Mouse (Mus musculus): ENCODE measurements around the gene Rpn1. TPM values are rescaled to one million over a fixed set of nuclear protein-coding genes. Genes with fewer than 3 reads are reported as not detected.

Rpn1 gene
- polyA plus RNA-seq, 1 experiment, result 151 TPM

DNA sequence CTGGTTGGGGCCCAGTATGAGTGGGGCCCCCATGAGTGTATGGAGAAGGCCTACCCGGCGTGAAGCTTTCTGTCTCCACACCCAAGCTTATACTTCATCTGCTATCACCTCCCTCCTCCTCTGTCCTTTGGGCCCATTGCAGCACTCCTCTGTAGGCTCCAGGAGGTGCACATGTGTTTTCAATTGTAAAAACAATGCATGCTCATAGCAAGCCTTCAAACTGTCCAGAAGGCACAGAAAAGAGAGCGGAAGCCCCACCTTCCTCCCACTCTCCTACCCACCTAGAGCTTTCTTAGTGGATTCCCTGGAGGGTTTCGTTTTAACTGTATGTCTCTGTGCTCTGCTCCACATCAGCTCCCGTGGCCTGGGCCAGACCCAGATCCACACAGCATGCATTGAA, 30.1 kb downstream of the Rpn1 start:
- no peaks in the 10 kb centered on the region for H3K27me3 ChIP-seq (ENCODE audit: control insufficient read depth, insufficient read depth, low read length)
- H3K27ac ChIP-seq (ENCODE audit: insufficient read depth, low read length), result no peak overlapping the region
- no peak for DNase-seq
- H3K4me3 ChIP-seq (replicated peaks; ENCODE audit: insufficient read depth, low read depth, low read length), result no peak overlapping the region
- H3K4me1 ChIP-seq (ENCODE audit: control insufficient read depth, insufficient read depth, low read length), result peaks cover 15% of the 10 kb centered on the region
- WGBS, result 95% methylated on average over 5 of the region's 5 CpGs
- no peak for TF ChIP-seq CTCF (IDR thresholded peaks at IDR 0.05; ENCODE audit: borderline replicate concordance, insufficient read depth, low read depth, low read length)
- TF ChIP-seq POLR2A (IDR thresholded peaks at IDR 0.05; ENCODE audit: borderline replicate concordance, insufficient read depth, low read length), result no peak

DNA sequence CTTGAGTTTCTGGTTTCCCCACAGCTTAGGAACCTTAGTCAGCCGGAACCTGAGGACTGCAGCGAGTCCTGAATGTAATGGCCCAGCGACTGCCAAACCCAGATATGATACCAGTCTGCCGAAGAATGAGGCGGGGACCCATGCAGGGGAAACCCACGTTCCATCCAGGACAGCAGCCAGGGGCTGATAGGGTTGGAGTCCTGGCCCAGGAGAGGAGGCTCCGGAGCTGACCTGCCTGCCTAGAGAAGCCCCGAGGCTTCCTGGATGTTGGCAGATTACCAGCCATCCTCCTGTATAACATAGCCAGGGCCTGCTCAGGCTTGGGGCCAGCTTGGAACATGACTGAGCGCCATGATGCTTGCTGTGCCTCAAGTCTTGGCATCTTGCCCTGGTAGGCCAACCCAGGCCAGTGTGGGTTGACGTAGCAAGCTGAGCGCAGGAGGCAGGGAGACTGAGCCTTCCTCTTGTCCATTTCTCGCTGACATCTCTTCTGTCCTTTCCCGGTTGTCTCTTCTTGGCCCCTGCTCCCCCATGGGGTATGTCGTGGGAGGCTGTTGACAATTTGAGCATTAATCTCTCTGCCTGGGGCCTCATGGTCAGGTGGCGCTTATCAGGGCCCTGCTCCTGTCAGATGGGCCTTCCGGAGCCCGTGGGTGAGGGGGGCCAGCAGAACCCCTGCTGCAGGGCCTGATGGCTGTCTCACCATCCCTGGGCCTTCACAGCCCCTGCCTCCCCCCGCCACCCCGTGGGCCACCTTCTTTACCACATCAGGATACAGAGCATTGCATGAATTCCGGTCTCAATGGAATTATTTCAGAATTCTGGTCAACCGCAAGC, 32.3 kb downstream of the Rpn1 start:
- Histone ChIP-seq H3K4me1 (ENCODE audit: control insufficient read depth, insufficient read depth, low read length) (peaks cover 15% of the 10 kb centered on the region), H3K27ac (ENCODE audit: insufficient read depth, low read length) (no peak overlapping the region), H3K27me3 (ENCODE audit: control insufficient read depth, insufficient read depth, low read length) (no peaks in the 10 kb centered on the region), H3K4me3 (replicated peaks; ENCODE audit: insufficient read depth, low read depth, low read length) (no peak overlapping the region)
- 19% methylated on average over 21 of the region's 21 CpGs for WGBS
- TF ChIP-seq CTCF (IDR thresholded peaks at IDR 0.05; ENCODE audit: borderline replicate concordance, insufficient read depth, low read depth, low read length), result no peak
- TF ChIP-seq POLR2A (IDR thresholded peaks at IDR 0.05; ENCODE audit: borderline replicate concordance, insufficient read depth, low read length), result no peak
- DNase-seq, result peak; percentile 82 to 90

DNA sequence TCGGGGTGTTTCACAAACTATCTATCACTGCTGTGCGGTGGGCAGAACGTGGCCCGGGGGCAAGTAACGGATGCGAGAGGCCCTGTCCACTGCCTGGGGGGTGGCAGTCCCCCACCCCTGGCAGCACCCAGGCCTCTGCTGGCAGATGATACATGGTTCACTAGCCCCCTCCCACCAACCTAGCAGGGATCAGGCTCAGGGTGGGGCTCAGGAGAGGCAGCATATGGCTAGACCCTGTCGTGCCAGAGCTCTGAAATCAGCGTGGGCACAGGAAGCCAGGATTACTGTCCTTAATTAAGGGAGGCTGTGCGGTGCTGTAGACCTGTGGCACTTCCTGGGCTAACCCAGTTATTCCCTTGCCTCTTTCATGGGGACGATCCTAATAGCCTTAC, 32.9 kb downstream of the Rpn1 start:
- Histone ChIP-seq H3K4me3 (replicated peaks; ENCODE audit: insufficient read depth, low read depth, low read length) (no peak overlapping the region), H3K27ac (ENCODE audit: insufficient read depth, low read length) (no peak overlapping the region), H3K4me1 (ENCODE audit: control insufficient read depth, insufficient read depth, low read length) (peaks cover 15% of the 10 kb centered on the region), H3K27me3 (ENCODE audit: control insufficient read depth, insufficient read depth, low read length) (no peaks in the 10 kb centered on the region)
- TF ChIP-seq CTCF (IDR thresholded peaks at IDR 0.05; ENCODE audit: borderline replicate concordance, insufficient read depth, low read depth, low read length) (no peak), POLR2A (IDR thresholded peaks at IDR 0.05; ENCODE audit: borderline replicate concordance, insufficient read depth, low read length) (no peak)
- 43% methylated on average over 10 of the region's 10 CpGs for WGBS
- DNase-seq, result no peak

DNA sequence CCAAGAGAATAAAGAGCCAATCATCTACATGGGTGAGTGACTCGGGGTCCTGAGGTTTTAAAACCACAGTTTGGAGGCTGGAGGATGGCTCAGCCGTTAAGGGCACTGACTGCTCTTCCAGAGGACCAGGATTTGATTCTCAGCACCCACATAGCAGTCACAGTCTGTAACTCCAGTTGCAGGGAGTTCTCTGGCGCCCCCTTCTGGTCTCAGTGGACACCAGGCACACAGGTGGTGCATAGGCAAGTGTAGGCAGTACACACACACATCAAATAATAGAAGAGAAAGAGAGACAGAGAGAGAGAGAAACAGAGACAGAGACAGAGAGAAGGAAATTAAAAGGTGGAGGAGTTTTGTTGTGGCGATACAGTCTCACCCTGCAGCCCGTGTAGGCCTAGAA, 35.0 kb downstream of the Rpn1 start:
- TF ChIP-seq POLR2A (IDR thresholded peaks at IDR 0.05; ENCODE audit: borderline replicate concordance, insufficient read depth, low read length), result no peak
- no peak for TF ChIP-seq CTCF (IDR thresholded peaks at IDR 0.05; ENCODE audit: borderline replicate concordance, insufficient read depth, low read depth, low read length)
- Histone ChIP-seq H3K27ac (ENCODE audit: insufficient read depth, low read length) (no peak overlapping the region), H3K4me1 (ENCODE audit: control insufficient read depth, insufficient read depth, low read length) (peaks cover 15% of the 10 kb centered on the region), H3K27me3 (ENCODE audit: control insufficient read depth, insufficient read depth, low read length) (no peaks in the 10 kb centered on the region), H3K4me3 (replicated peaks; ENCODE audit: insufficient read depth, low read depth, low read length) (no peak overlapping the region)
- WGBS, result 83% methylated on average over 5 of the region's 5 CpGs
- no peak for DNase-seq

DNA sequence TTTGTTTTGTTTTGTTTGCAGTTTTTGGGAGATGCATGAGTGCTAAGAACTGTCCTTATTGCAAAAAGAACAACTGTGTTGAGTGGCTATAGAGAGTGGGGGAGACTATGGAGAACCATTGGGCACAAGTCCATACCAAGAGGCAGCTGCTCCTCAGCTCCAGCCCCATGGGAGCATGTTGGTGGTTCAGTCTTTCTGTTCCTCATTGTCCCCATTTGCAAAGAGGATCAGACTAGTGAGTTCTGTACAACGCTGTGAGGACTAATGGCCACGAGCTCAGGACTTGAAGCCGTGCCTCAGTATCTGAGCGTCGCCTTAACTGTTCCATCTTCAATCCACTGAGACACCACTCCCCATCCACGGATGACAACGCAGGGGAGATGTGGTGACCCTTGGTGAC, 36.5 kb downstream of the Rpn1 start:
- no peak overlapping the region for H3K27ac ChIP-seq (ENCODE audit: insufficient read depth, low read length)
- 86% methylated on average over 7 of the region's 7 CpGs for WGBS
- TF ChIP-seq POLR2A (IDR thresholded peaks at IDR 0.05; ENCODE audit: borderline replicate concordance, insufficient read depth, low read length), result no peak
- no peak for TF ChIP-seq CTCF (IDR thresholded peaks at IDR 0.05; ENCODE audit: borderline replicate concordance, insufficient read depth, low read depth, low read length)
- peaks cover 13% of the 10 kb centered on the region for H3K4me1 ChIP-seq (ENCODE audit: control insufficient read depth, insufficient read depth, low read length)
- H3K27me3 ChIP-seq (ENCODE audit: control insufficient read depth, insufficient read depth, low read length), result no peaks in the 10 kb centered on the region
- no peak overlapping the region for H3K4me3 ChIP-seq (replicated peaks; ENCODE audit: insufficient read depth, low read depth, low read length)
- DNase-seq, result no peak

DNA sequence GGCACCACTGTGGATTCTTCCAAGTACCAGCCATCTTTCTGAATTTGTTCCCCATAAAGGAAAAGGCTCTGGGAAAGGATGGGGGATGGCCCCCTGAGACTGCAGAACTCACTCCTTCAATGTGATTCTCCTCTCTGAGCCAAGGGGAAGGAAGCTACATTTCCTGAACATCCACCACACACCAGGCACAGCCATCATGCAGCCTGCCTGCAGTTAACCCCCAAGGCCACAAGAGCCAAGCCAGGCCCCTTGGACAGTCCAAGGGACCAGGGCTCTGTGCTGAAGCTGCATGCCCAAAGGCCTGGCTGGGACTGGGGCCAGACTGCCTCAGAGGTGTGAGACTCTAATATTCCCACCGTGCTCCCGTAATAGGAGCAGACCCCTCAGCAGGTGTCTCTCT, 37.5 kb downstream of the Rpn1 start:
- Histone ChIP-seq H3K4me1 (ENCODE audit: control insufficient read depth, insufficient read depth, low read length) (peaks cover 5% of the 10 kb centered on the region; the same call in 1 of the 2 replicates), H3K27me3 (ENCODE audit: control insufficient read depth, insufficient read depth, low read length) (no peaks in the 10 kb centered on the region), H3K27ac (ENCODE audit: insufficient read depth, low read length) (no peak overlapping the region), H3K4me3 (replicated peaks; ENCODE audit: insufficient read depth, low read depth, low read length) (no peak overlapping the region)
- WGBS, result 19% methylated on average over 2 of the region's 2 CpGs
- DNase-seq, result no peak
- TF ChIP-seq POLR2A (IDR thresholded peaks at IDR 0.05; ENCODE audit: borderline replicate concordance, insufficient read depth, low read length), result no peak
- TF ChIP-seq CTCF (IDR thresholded peaks at IDR 0.05; ENCODE audit: borderline replicate concordance, insufficient read depth, low read depth, low read length), result no peak

DNA sequence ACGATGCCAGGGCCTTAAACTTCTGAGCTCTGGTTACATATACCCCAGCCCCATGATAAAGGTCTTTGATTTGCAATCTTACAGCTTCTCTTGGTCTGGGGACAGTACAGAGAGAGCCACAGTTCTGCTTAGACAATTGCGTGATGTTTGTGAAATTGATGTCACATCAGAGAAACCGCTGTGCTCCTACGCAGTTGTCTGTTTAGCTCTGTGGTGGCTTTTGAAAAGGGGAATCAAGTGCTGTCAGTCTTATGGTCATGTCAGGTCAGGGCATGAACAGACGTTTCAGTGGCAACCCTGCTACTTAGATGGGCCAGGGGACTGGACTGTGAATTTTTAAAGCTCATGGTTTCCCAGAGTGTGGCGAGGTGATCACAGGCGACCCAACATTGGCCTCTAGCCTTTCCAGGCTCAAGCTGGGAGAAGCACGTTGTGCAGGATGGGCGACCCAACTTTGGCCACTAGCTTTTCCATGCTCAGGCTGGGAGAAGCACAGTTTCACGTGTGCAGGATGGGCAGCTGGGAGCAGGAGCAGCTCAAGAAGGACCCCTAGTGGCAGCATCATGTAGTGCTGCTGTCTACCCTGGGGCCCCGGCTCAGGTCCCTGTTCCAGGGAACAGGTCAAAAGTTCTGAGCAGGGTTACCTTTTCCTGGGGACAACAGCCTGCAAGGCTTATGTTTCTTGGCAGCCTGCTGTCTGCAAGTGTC, 39.0 kb downstream of the Rpn1 start:
- H3K4me1 ChIP-seq (ENCODE audit: control insufficient read depth, insufficient read depth, low read length), result no peaks in the 10 kb centered on the region
- no peak overlapping the region for H3K4me3 ChIP-seq (replicated peaks; ENCODE audit: insufficient read depth, low read depth, low read length)
- no peaks in the 10 kb centered on the region for H3K27me3 ChIP-seq (ENCODE audit: control insufficient read depth, insufficient read depth, low read length)
- TF ChIP-seq POLR2A (IDR thresholded peaks at IDR 0.05; ENCODE audit: borderline replicate concordance, insufficient read depth, low read length), result no peak
- TF ChIP-seq CTCF (IDR thresholded peaks at IDR 0.05; ENCODE audit: borderline replicate concordance, insufficient read depth, low read depth, low read length), result peak; percentile 19; the same call in 1 of the 2 replicates
- WGBS, result 49% methylated on average over 11 of the region's 11 CpGs
- H3K27ac ChIP-seq (ENCODE audit: insufficient read depth, low read length), result no peak overlapping the region
- DNase-seq, result no peak

DNA sequence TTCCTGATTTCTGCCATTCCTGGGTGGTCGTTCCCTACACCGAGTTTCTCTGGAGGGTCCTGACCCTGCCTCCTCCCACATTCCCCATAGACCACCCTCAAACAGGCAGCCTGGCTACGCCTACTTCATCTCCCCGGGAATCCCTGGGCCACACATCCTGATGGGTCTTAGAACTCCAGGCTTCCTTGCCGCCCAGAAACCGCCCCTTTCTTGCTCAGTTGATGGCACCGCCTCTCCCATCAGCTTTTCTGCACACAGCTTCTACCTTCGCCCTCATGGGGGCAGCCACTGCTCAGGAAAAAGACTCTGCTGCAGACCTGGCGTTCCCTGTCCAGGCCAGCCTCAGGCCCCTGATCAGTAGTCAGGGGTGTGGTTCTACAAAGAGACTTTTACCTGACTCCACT, 39.6 kb downstream of the Rpn1 start:
- Histone ChIP-seq H3K4me3 (replicated peaks; ENCODE audit: insufficient read depth, low read depth, low read length) (no peak overlapping the region), H3K27ac (ENCODE audit: insufficient read depth, low read length) (no peak overlapping the region), H3K4me1 (ENCODE audit: control insufficient read depth, insufficient read depth, low read length) (no peaks in the 10 kb centered on the region), H3K27me3 (ENCODE audit: control insufficient read depth, insufficient read depth, low read length) (no peaks in the 10 kb centered on the region)
- TF ChIP-seq POLR2A (IDR thresholded peaks at IDR 0.05; ENCODE audit: borderline replicate concordance, insufficient read depth, low read length) (no peak), CTCF (IDR thresholded peaks at IDR 0.05; ENCODE audit: borderline replicate concordance, insufficient read depth, low read depth, low read length) (peak; percentile 26; the same call in 1 of the 2 replicates)
- no peak for DNase-seq
- 9% methylated on average over 9 of the region's 9 CpGs for WGBS
